Comparison of ENCODE assay signal across 8 mouse cellular contexts in genomic region chr4:111719296-111719695, GRCm38 (mm10). TPM values are rescaled to one million over a fixed set of nuclear protein-coding genes. Genes with fewer than 3 reads are reported as not detected.
DNase-seq lines count a peak whose midpoint lies in the region; ATAC-seq and TF ChIP-seq lines count a peak whose summit lies in the region.

No protein-coding gene starts in this region.

- WGBS in limb, embryonic 11.5 days: 69% methylated on average over 4 of the region's 4 CpGs
- WGBS in cerebellum, adult 2 months: 78% methylated on average over 4 of the region's 4 CpGs

- H3K9me3 ChIP-seq in limb, embryonic 11.5 days (ENCODE audit: control insufficient read depth, low read length): no peaks in the 10 kb centered on the region

- no peak overlapping the region for H3K27ac ChIP-seq in limb, embryonic 11.5 days (replicated peaks; ENCODE audit: low read depth, low read length)
- no peak overlapping the region for H3K27ac ChIP-seq in cerebellum, adult 2 months (ENCODE audit: insufficient read depth, low read length)

- peak; percentile 7 for DNase-seq in thymus, postnatal 14 days
- DNase-seq in thymus, postnatal 36 days: no peak
- peak; percentile 3 for DNase-seq in forelimb bud, embryonic 11.5 days (ENCODE audit: low read depth, low spot score)
- DNase-seq in limb, embryonic 11.5 days (ENCODE audit: low spot score): no peak
- peak; percentile 26 to 27 for DNase-seq in natural killer cell, adult 2 months (ENCODE audit: low spot score in 2 of 2)
- DNase-seq in cerebellum, adult 9-10 months: no peak
- no peak for DNase-seq in left cerebral cortex, postnatal 14 days (ENCODE audit: low spot score in 2 of 2)
- no peak for DNase-seq in cerebellum, adult 2 months

- peak overlapping the region; percentile 70; the same call in 1 of the 2 replicates for H3K4me2 ChIP-seq in limb, embryonic 11.5 days (ENCODE audit: low read depth, severe bottlenecking)

- H3K27me3 ChIP-seq in limb, embryonic 11.5 days (ENCODE audit: control insufficient read depth, insufficient read depth, low read length): no peaks in the 10 kb centered on the region
- no peaks in the 10 kb centered on the region for H3K27me3 ChIP-seq in cerebellum, adult 2 months (ENCODE audit: control insufficient read depth, insufficient read depth, low read length)

- TF ChIP-seq POLR2A in cerebellum, adult 2 months (IDR thresholded peaks at IDR 0.05; ENCODE audit: borderline replicate concordance, insufficient read depth, low read length): no peak

- peak overlapping the region; percentile 85; the same call in 1 of the 2 replicates for H3K4me3 ChIP-seq in limb, embryonic 11.5 days (ENCODE audit: low read depth, low read length)
- no peak overlapping the region for H3K4me3 ChIP-seq in cerebellum, adult 2 months (replicated peaks; ENCODE audit: insufficient read depth, low read depth, low read length)

- TF ChIP-seq CTCF in cerebellum, adult 2 months (IDR thresholded peaks at IDR 0.05; ENCODE audit: borderline replicate concordance, insufficient read depth, low read depth, low read length): no peak

- 0 out of 2 replicates have a peak, but pooled peaks cover 2% of the 10 kb centered on the region for H3K4me1 ChIP-seq in limb, embryonic 11.5 days (ENCODE audit: control insufficient read depth, insufficient read depth, low read length)
- no peaks in the 10 kb centered on the region for H3K4me1 ChIP-seq in cerebellum, adult 2 months (ENCODE audit: control insufficient read depth, insufficient read depth, low read length)

- H3K9ac ChIP-seq in limb, embryonic 11.5 days (ENCODE audit: low read length): no peak overlapping the region

- no peaks in the 10 kb centered on the region for H3K36me3 ChIP-seq in limb, embryonic 11.5 days (ENCODE audit: control insufficient read depth, insufficient read depth, low read length)

- no peak for ATAC-seq in limb, embryonic 11.5 days (ENCODE audit: insufficient number of reproducible peaks, low FRiP score, low TSS enrichment, low read depth)

- intact Hi-C loops in left cerebral cortex, postnatal 14 days (cut with DNase I): no loop called here

RNA-seq across cellular contexts. Expression of gene Spata6, which starts 0.5 kb away (rescaled TPM):
- 31.8 and 33.4 TPM in 2 replicates for polyA plus RNA-seq in limb, embryonic 11.5 days (2014; fragmentation: Nextera tagmentation; extraction: Ambion mirVana)
- total RNA-seq in left cerebral cortex, postnatal 14 days (2021): 1 to 10 TPM; 4.1 to 5.5 TPM
- polyA plus RNA-seq in cerebellum, adult 2 months (2012; rRNA removed): 6.9 and 8.2 TPM in 2 replicates

Comparison
In these comparisons a context has a peak if more than half of its experiments do, and no peak if none do; other contexts are left out.
1. DNase-seq: peak in thymus, postnatal 14 days (single experiment), forelimb bud, embryonic 11.5 days (single experiment) and natural killer cell, adult 2 months (2 of 2); none in thymus, postnatal 36 days (0 of 2), limb, embryonic 11.5 days (single experiment), cerebellum, adult 9-10 months (single experiment), left cerebral cortex, postnatal 14 days (0 of 2) and cerebellum, adult 2 months (0 of 2).